Mouse (Mus musculus): ENCODE data around the gene Fam192a. TPM values are rescaled to one million over a fixed set of nuclear protein-coding genes. Genes with fewer than 3 reads are reported as not detected.

Fam192a gene
- total RNA-seq, 2 experiments from 2014 or later = 27.8 to 103 TPM

DNA sequence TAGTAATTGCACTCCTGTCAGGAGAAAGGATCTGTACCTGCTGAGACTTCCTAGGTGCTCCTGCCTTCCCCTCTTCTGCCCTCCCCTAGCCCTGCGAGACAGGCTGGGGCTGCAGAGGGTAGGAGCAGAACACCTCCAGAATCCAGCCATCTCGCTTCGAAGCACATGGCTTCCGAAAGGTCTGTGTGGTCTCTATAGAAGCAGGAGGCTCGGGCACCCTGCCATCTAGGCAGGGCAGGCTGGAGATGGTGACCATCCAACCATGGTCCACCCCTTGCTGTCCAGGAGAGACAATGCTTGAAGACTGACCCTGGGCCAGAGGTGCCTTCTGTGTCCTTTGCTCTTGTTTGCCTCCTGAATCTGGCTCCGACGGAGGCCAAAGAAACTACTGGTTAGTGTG lies 66.2 kb downstream of the Fam192a start:
- ATAC-seq (ENCODE audit: poor library complexity, severe bottlenecking) = no peak

DNA sequence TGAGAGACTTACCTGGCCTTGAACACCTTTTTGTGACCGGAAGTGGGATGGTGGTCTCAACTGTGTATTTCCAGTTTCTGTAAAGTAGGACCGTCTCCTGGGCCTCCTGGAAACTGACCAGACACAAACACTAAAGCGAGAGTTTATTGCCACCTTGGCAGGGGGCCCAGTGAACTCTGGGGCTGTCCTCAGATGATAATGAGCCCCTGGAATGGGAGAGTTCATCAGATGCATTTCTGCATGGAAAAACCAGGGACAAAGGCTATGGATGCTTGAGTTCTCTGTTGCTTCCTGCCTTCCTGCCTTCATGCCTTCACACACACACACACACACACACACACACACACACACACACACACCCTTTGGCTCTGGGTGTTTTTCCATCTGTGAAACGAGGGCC lies 67.2 kb downstream of the Fam192a start:
- no peak for ATAC-seq (ENCODE audit: poor library complexity, severe bottlenecking)

DNA sequence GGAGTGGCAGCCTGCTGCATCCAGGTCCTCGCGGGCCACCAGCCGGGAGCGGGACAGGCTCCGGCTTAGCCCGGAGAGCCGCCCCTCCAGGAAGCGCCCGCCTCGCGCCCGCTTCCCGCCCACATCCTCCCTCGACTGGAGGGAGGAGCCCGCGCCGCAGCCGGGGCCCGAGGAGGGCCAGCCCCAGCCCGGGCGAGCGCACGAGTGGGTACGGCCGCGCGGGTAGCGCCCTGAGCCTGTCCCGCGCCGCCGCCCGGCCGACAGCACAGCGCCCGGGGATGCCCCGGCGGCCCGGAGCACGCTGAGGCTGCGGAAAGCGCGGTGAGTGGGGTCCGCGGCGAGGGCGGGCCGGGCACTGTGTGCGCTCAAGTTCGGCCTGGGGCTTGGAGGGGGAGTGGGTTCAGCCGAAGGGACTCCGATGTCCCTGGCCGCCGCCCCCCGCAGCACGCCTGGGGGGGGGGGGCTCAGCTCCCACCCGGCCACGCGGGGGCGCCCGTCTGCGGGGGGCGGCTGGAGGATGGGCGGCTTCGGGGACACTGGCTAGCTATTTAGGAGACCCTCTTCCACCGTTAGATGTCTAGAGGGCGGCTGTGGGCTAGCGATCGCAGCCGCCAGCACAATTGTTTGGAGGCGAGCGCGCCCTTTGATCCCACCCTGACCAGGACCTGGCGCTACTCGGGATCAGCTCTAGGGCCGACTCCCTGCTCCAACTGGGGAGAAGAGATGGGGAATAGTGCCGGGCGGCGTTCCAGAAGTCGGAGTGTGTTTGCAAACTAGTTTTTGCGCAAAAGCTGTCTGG lies 68.7 kb downstream of the Fam192a start, which contains the start of gene Cpne2:
TSS of gene Cpne2 (plus strand) at position 118 of the 799 bp plus-strand sequence.
- peak; percentile 83 for ATAC-seq (ENCODE audit: poor library complexity, severe bottlenecking)

DNA sequence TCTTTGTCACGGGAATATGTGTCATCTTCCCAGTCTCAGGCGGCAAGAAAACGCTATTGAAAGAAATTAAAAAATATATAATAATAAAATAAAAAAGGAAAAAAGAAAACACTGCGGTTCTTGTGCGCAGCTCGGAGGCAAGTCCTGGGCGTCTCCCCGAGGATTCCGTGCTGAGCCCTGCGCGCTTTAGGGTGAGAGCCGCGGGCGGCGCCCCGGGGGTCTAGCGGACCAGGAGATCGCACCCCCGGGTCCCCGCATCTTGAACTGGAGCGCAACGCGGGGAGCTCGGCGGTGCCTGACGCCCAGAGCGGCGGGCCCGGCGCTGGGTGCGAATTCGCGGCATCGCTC lies 69.3 kb downstream of the Fam192a start:
- no peak for ATAC-seq (ENCODE audit: poor library complexity, severe bottlenecking)

DNA sequence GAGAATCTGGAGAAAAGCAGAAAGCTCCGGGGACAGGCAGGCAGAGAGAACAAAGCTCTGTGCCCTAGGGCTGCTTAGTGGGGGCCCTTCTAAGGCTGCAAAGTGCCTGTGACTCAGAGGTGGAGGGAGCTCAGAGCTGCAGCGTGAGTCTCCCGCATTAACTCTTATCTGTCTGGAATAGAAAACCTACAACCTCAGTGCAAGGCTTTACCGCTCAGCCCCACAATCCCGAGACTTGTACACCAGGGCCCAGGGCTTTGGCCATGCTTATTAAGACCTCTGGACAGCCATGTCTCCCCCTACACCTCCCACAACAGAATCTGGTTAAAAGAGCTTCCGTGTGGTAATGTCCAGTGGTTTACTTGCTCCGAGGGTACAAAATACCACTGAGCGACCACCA lies 69.8 kb downstream of the Fam192a start:
- no peak for ATAC-seq (ENCODE audit: poor library complexity, severe bottlenecking)

DNA sequence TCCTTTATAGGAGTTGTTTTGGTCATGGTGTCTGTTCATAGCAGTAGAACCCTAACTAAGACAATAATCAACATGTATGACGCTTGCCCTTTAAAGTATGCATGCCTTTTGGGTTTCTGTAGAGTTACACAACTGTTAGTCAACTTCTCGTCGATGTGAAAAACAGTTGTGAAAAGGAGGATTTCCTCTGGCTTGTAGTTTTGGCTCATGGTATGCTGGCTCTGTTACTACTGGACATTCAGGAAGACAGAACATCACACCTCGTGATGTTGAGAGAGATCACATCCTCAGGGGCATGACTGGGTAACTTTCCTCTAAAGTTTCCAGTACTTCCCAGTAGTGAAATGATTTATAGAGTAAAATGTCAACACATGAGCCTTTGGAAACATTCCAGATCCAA lies 71.2 kb downstream of the Fam192a start:
- ATAC-seq (ENCODE audit: poor library complexity, severe bottlenecking) = peak; percentile 58

DNA sequence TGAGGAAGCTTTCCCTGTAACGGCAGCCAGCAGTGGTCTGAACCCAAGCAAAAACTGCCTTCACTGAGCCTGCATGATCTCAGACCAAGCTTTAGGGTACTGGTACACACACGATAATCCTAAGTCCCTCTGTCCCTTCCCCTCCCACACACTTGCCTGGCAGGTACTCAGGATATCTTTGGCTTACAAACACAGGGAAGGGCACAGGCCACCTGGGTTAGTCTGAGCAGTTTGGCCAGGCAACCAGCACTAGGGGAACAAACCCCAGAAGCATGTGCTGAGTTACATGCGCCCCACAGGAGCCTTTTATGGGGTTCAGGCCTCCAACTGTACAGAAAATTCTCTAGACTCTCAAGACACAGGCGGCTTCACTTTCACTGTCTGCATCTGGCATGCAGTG lies 71.9 kb downstream of the Fam192a start:
- ATAC-seq (ENCODE audit: poor library complexity, severe bottlenecking) = no peak

DNA sequence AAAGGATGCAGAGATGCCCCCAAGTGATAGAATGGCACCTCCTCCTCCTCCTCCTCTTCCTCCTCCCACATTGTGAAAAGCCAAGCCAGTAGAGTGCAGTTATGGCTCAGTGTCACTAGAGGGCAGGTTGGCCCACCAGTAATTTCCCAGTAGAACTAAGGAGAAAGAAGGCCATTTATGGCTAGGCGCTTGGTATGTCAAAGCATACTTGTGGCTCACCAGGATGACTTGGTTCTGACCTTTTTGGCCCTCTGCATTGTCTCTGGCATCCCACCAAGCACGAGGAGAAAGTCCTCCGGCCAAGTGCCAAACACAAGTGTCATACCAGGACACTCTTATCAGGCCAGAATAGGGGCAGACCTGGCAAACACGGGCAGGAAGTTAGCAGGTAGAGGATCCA lies 73.6 kb downstream of the Fam192a start:
- ATAC-seq (ENCODE audit: poor library complexity, severe bottlenecking) = peak; percentile 29

DNA sequence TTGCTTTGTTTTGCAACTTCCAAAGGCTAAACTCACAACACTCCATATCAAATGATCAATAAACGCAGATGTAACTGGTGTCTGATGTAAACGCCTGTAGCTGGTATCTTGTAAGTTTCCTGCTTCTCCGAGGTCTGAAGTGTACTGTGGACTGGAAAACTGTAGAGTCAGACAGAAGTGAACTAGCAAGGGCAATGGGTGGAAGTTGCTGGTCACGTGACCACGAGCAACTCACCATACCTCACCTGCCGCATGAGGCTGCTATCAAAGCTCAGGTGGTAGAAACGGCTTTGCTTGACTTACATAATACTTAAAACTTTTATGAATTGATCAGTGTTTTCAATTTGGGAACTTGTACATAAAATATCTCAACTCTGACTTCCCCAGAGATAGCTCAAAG lies 74.6 kb downstream of the Fam192a start:
- ATAC-seq (ENCODE audit: poor library complexity, severe bottlenecking) = no peak

DNA sequence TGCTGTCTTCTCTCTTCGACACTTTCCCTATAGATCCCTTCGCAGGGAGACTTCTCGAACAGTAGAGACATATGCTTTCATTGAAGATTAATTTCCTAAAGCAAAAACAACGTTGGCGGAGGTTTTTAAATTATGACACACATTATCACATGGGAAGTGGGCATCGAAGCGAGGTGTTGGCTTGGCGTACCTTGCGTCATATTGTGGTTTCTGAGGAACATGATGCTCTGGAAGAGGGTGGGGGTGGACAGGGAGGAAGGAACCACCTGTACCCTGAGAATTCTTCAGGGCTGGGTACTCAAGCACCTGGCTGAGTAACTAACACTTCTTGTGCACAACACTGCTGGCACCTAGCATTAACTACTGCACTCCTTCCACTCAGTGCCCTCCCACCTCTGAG lies 77.2 kb downstream of the Fam192a start:
- peak; percentile 83 for ATAC-seq (ENCODE audit: poor library complexity, severe bottlenecking)

Other genes starting within 250 kb of the Fam192a start
- gene Herpud1, start 215.6 kb downstream of the Fam192a start, total RNA-seq (2015) = 71.9 and 76.0 TPM in 2 replicates
- gene Herpud1, start 215.6 kb downstream of the Fam192a start, total RNA-seq (2017) = 79.4 and 80.9 TPM in 2 replicates
- gene Nlrc5, start 167.6 kb downstream of the Fam192a start, total RNA-seq (2015) = 29.2 and 32.2 TPM in 2 replicates
- gene Nlrc5, start 167.6 kb downstream of the Fam192a start, total RNA-seq (2017) = 27.4 and 28.2 TPM in 2 replicates
- gene Cpne2, start 69.0 kb downstream of the Fam192a start, total RNA-seq (2015) = 51.2 and 57.6 TPM in 2 replicates
- 30.9 and 40.7 TPM in 2 replicates for gene Cpne2, start 69.0 kb downstream of the Fam192a start, total RNA-seq (2017)
- gene Rspry1, start 60 bp downstream of the Fam192a start, total RNA-seq (2015) = 31.8 and 36.4 TPM in 2 replicates
- 34.2 and 35.3 TPM in 2 replicates for gene Rspry1, start 60 bp downstream of the Fam192a start, total RNA-seq (2017)
- 33.7 and 43.6 TPM in 2 replicates for gene Arl2bp, start 64.6 kb upstream of the Fam192a start, total RNA-seq (2015)
- 79.9 and 111 TPM in 2 replicates for gene Arl2bp, start 64.6 kb upstream of the Fam192a start, total RNA-seq (2017)
- not detected in 2 replicates for gene Pllp, start 94.3 kb upstream of the Fam192a start, total RNA-seq (2015)
- gene Pllp, start 94.3 kb upstream of the Fam192a start, total RNA-seq (2017) = not detected in 2 replicates
- not detected in 2 replicates for gene Ccl22, start 143.6 kb upstream of the Fam192a start, total RNA-seq (2015)
- gene Ccl22, start 143.6 kb upstream of the Fam192a start, total RNA-seq (2017) = not detected in 2 replicates
- gene Cx3cl1, start 170.0 kb upstream of the Fam192a start, total RNA-seq (2015) = 0.13 and 0.18 TPM in 2 replicates
- not detected in 2 replicates for gene Cx3cl1, start 170.0 kb upstream of the Fam192a start, total RNA-seq (2017)
- gene Ccl17, start 208.5 kb upstream of the Fam192a start, total RNA-seq (2015) = 2.4 TPM in 1 of 2 replicates, not detected in the other
- 1.4 TPM in 1 of 2 replicates, not detected in the other for gene Ccl17, start 208.5 kb upstream of the Fam192a start, total RNA-seq (2017)
- 12.8 and 16.6 TPM in 2 replicates for gene Coq9, start 236.3 kb upstream of the Fam192a start, total RNA-seq (2015)
- gene Coq9, start 236.3 kb upstream of the Fam192a start, total RNA-seq (2017) = 22.1 and 24.8 TPM in 2 replicates
- gene Ciapin1, start 236.4 kb upstream of the Fam192a start, total RNA-seq (2015) = 13.0 and 28.9 TPM in 2 replicates
- 13.5 and 19.5 TPM in 2 replicates for gene Ciapin1, start 236.4 kb upstream of the Fam192a start, total RNA-seq (2017)